Mouse (Mus musculus): ENCODE results near the gene Tent4b.

The Tent4b gene

GRCm38 (mm10) chr8:88228286-88228685, 29.3 kb downstream of the Tent4b start:
- no peak for DNase-seq (ENCODE audit: low read depth, low spot score)

GRCm38 (mm10) chr8:88228800-88229199, 29.8 kb downstream of the Tent4b start:
- DNase-seq (ENCODE audit: low read depth, low spot score): peak; percentile 16

- DNase-seq (ENCODE audit: low read depth, low spot score): no peak
Observed at GRCm38 (mm10) chr8:88236666-88237065, 37.7 kb downstream of the Tent4b start.

GRCm38 (mm10) chr8:88237606-88238005, 38.6 kb downstream of the Tent4b start:
- DNase-seq (ENCODE audit: low read depth, low spot score): no peak

GRCm38 (mm10) chr8:88239277-88239676, 40.3 kb downstream of the Tent4b start:
- no peak for DNase-seq (ENCODE audit: low read depth, low spot score)

- DNase-seq (ENCODE audit: low read depth, low spot score): no peak
Observed at GRCm38 (mm10) chr8:88241871-88242270, 42.9 kb downstream of the Tent4b start.

GRCm38 (mm10) chr8:88244298-88244697, 45.3 kb downstream of the Tent4b start:
- DNase-seq (ENCODE audit: low read depth, low spot score): peak; percentile 65

GRCm38 (mm10) chr8:88252791-88253190, 53.8 kb downstream of the Tent4b start:
- peak; percentile 25 for DNase-seq (ENCODE audit: low read depth, low spot score)

GRCm38 (mm10) chr8:88254957-88255356, 55.9 kb downstream of the Tent4b start:
- no peak for DNase-seq (ENCODE audit: low read depth, low spot score)

- no peak for DNase-seq (ENCODE audit: low read depth, low spot score)
Observed at GRCm38 (mm10) chr8:88258024-88258423, 59.0 kb downstream of the Tent4b start.

- no peak for DNase-seq (ENCODE audit: low read depth, low spot score)
Observed at GRCm38 (mm10) chr8:88258544-88258943, 59.5 kb downstream of the Tent4b start.

- no peak for DNase-seq (ENCODE audit: low read depth, low spot score)
Observed at GRCm38 (mm10) chr8:88260466-88260980, 61.5 kb downstream of the Tent4b start.

GRCm38 (mm10) chr8:88262831-88263635, 64.0 kb downstream of the Tent4b start:
- no peak for DNase-seq (ENCODE audit: low read depth, low spot score)

- DNase-seq (ENCODE audit: low read depth, low spot score): no peak
Observed at GRCm38 (mm10) chr8:88265511-88265910, 66.5 kb downstream of the Tent4b start.

- peak; percentile 74 for DNase-seq (ENCODE audit: low read depth, low spot score)
Observed at GRCm38 (mm10) chr8:88266170-88266800, 67.3 kb downstream of the Tent4b start.

GRCm38 (mm10) chr8:88266801-88267403, 67.9 kb downstream of the Tent4b start:
- DNase-seq (ENCODE audit: low read depth, low spot score): no peak

GRCm38 (mm10) chr8:88269107-88269875, 70.3 kb downstream of the Tent4b start:
- DNase-seq (ENCODE audit: low read depth, low spot score): peak; percentile 30

- no peak for DNase-seq (ENCODE audit: low read depth, low spot score)
Observed at GRCm38 (mm10) chr8:88270086-88270485, 71.1 kb downstream of the Tent4b start.

- DNase-seq (ENCODE audit: low read depth, low spot score): peak; percentile 69
Observed at GRCm38 (mm10) chr8:88272231-88273050, 73.4 kb downstream of the Tent4b start, which contains the start of gene Adcy7. Adcy7 (plus strand) TSS chr8:88272403.

GRCm38 (mm10) chr8:88273051-88273430, 74.0 kb downstream of the Tent4b start:
- DNase-seq (ENCODE audit: low read depth, low spot score): no peak

- no peak for DNase-seq (ENCODE audit: low read depth, low spot score)
Observed at GRCm38 (mm10) chr8:88274090-88274489, 75.1 kb downstream of the Tent4b start.

Data from CD4-positive helper T cell, adult 2 months (primary cell).